Mouse (Mus musculus): ENCODE measurements at regions not wholly inside any gene's neighbourhood (a gene's known extent, or its start where the extent isn't known, plus 50 kb on each side); places are given as distances from the start of the nearest gene placed in this dataset.

DNA sequence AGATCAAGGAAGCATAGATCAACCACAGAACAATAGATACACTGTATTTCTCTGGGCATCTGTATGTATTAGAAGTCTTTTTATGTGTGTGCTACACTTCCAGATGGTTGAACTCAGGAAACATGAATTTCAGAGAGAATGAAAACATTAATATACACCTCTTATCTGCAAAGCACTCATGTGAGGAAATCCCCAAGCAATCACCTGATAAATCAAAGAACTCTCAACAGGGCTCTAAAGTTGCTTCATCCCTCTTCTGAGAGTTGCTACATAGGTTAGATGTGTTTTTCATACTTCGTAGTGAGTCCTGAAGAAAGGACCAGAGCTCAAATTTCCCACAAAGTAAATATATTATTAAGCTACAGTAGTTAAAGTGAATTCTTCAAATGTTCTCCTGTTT is 263.1 kb upstream of the Tbl1xr1 start:
- DNase-seq (ENCODE audit: low spot score in 2 of 2) = no peak

- no peak for DNase-seq (ENCODE audit: low spot score in 2 of 2)
These were observed 259.2 kb upstream of the Tbl1xr1 start for GRCm38 (mm10) chr3:21816968-21817858.

GRCm38 (mm10) chr3:21819030-21819429 is 257.4 kb upstream of the Tbl1xr1 start:
- no peak for DNase-seq (ENCODE audit: low spot score in 2 of 2)

DNA sequence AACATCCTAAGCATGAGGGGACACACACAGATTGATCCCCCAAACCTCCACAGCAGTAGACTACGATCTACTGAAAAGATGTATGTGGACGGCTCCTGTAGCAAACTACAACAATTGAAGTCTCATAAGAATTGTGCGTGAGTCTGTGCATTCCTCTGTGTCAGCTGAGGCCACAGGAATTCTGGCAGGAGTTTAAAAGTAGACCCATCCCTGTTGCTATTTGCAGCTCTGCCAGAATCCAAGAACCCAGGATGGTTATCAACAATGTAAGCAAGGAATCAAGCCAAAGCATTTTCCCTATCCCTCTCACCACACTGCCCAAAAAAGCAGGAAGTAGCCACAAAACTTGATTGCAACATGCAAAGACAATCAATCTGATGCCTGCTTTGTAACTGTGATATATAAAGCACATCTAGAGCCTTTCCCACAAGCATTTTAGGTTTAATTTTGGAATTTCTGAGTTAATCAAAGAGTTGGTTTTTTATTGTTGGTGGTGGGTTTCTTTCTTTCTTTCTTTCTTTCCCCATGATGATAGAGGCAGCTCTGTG is 256.3 kb upstream of the Tbl1xr1 start:
- DNase-seq (ENCODE audit: low spot score in 2 of 2) = no peak

GRCm38 (mm10) chr3:21822675-21823074 is 253.8 kb upstream of the Tbl1xr1 start:
- no peak for DNase-seq (ENCODE audit: low spot score in 2 of 2)

- DNase-seq (ENCODE audit: low spot score in 2 of 2) = no peak
These were observed 253.1 kb upstream of the Tbl1xr1 start for GRCm38 (mm10) chr3:21823331-21823730.

- no peak for DNase-seq (ENCODE audit: low spot score in 2 of 2)
These were observed 252.2 kb upstream of the Tbl1xr1 start for GRCm38 (mm10) chr3:21824101-21824880.

DNA sequence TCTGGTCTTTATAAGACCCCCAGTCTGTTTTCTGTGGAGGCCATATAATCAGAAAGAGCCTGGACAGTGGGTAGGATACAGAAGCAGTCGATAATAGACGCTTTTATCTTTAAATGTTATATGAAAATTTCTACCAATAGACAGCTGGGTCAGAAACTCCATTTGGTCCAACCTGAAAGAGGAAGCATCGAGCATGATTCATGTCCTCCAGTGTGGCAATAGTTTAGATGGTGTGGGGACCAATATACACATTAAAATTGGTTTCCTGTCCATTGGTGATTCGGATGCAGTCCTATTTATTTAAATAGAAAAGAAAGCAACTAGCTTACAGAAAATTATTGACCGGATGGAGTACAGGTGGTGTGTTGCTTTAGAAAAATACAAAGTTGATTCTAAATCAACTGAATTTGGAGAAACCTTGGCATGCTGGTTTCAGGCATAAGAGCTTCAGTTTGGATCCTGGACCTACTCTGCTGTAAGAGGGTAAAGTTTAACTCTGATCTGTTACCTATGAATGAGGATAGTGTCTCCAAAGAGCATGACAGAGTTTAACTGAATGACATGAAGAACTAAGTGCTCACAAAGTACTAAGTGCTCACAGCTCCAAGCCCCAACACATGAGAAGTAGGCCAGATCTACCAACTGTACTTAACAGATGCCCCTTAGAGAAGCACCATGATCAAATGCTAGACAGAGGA is 251.4 kb upstream of the Tbl1xr1 start:
- DNase-seq (ENCODE audit: low spot score in 2 of 2) = no peak

- DNase-seq (ENCODE audit: low spot score in 2 of 2) = no peak
These were observed 248.8 kb upstream of the Tbl1xr1 start for GRCm38 (mm10) chr3:21827656-21828055.

- DNase-seq (ENCODE audit: low spot score in 2 of 2) = no peak
These were observed 243.3 kb upstream of the Tbl1xr1 start for GRCm38 (mm10) chr3:21833111-21833510.

DNA sequence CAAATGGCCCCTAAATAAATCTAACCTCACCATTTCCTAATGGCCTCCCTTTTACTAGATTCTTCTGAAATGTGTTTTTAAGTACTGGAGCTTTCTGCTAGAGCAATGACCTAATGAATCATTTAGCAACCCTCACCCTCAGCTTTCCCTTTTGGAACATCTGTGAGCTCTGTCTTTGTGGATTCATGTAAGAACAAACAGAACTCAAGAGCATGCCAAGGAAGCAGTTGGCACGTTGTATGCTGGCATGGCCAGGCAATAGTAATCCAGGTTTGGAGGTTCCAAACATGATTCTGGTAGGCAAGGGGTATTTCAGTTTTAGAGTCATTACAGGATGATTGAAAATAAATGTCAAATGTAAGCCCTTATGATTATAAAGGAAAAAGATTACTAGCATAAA is 240.9 kb upstream of the Tbl1xr1 start:
- DNase-seq (ENCODE audit: low spot score in 2 of 2) = no peak

- no peak for DNase-seq (ENCODE audit: low spot score in 2 of 2)
These were observed 239.0 kb upstream of the Tbl1xr1 start for GRCm38 (mm10) chr3:21837297-21837946.

GRCm38 (mm10) chr3:21840751-21841488 is 235.5 kb upstream of the Tbl1xr1 start:
- DNase-seq (ENCODE audit: low spot score in 2 of 2) = no peak

DNA sequence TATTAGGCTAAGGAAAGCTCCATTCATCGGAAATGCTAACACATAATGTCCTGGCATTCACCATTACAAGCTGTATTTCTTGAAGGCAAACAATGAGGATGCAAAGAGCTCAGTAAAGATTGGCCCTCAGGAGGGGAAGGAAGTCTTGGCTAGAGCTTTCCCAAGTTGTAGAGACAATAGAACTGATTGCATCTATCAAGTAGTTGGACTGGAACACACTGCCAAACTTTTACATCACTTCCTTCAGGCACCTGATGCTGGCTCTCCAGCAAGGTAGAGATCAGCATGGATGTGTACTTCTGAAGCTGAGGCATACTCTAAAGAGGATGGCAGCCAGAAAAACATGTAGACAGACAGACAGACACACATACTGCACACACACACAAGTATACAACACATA is 234.9 kb upstream of the Tbl1xr1 start:
- no peak for DNase-seq (ENCODE audit: low spot score in 2 of 2)

- DNase-seq (ENCODE audit: low spot score in 2 of 2) = no peak
These were observed 233.7 kb upstream of the Tbl1xr1 start for GRCm38 (mm10) chr3:21842545-21843291.

DNA sequence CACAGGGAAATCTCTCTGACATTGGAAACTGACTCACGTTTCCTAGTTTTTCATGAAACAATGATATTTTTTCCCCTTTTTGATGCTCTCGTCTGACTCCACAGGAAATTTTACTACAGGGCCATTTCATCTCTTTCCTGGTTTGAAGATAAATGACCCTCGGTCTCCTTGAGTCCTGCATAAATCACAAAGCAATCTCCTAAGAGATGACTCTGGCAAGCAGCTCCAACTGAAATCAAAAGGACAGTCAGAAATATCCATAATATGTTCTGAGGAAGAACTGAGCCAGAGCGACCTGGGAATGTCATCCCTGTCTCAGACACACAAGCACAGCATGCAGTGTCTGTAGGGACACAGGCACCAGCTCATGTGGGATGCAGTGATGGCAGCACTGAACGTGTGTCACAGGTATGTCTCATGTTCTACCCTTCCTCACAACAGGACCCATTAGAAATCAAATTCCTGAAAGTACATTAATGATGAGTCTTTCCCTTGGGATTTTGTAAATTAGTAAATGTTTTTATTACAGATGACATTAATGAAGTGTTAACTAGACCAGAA is 233.1 kb upstream of the Tbl1xr1 start:
- DNase-seq (ENCODE audit: low spot score in 2 of 2) = no peak

DNA sequence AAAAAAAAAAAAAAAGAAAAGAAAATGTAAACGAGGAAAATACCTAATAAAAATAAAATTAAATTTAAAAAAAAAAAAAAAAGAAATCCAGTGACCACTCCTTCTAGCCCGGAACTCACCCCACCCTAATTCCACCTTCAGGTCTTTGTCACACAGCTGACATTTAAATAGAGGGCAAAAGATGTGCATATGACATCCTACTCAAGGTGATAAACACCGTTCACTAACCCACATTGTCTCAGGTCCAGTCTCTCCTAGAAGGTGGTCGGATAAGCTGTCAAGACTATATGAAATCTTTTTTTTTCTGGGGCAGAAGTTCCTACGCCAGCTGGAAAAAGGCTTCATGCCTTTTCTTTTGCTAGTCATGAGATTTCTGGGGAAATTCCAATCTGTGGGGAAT is 226.6 kb upstream of the Tbl1xr1 start:
- DNase-seq (ENCODE audit: low spot score in 2 of 2) = no peak

GRCm38 (mm10) chr3:21850977-21851376 is 225.5 kb upstream of the Tbl1xr1 start:
- DNase-seq (ENCODE audit: low spot score in 2 of 2) = no peak

GRCm38 (mm10) chr3:21854340-21854739 is 222.1 kb upstream of the Tbl1xr1 start:
- DNase-seq (ENCODE audit: low spot score in 2 of 2) = no peak

Data from adrenal gland, postnatal 4 days (tissue).